Comparison of ENCODE assay signal across 9 mouse cellular contexts in genomic region chr13:55447543-55447943, GRCm38 (mm10). TPM values are rescaled to one million over a fixed set of nuclear protein-coding genes. Genes with fewer than 3 reads are reported as not detected.
A peak's percentile ranks its signal among the peaks of the same experiment; 100 is the strongest.
DNase-seq lines count a peak whose midpoint lies in the region; ATAC-seq and TF ChIP-seq lines count a peak whose summit lies in the region.
"Had no signal": no experiment of that assay in that cellular context is flagged by ENCODE, and none has a peak within 500 bp of the region (broad histone marks: within the 10 kb centered on the region; RNA-seq: fewer than 3 reads in every experiment).

No protein-coding gene starts in this region.

- 74% methylated on average over 3 of the region's 3 CpGs for WGBS in forebrain, postnatal 0 days

- H3K4me1 ChIP-seq in CH12.LX (ENCODE audit: control insufficient read depth in 1 of 2, insufficient read depth in 2 of 2): peaks cover 30 to 55% of the 10 kb centered on the region in 2 experiments
- H3K4me1 ChIP-seq in forebrain, postnatal 0 days (ENCODE audit: insufficient read depth): no peaks in the 10 kb centered on the region; the same call in 1 of the 2 replicates

- H3K9ac ChIP-seq in CH12.LX (ENCODE audit: insufficient read depth, low read depth): peak overlapping the region; percentile 98
- no peak overlapping the region for H3K9ac ChIP-seq in forebrain, postnatal 0 days

- no peak for ATAC-seq in inflammation-experienced regulatory T-cells, adult 6 months
- no peak for ATAC-seq in forebrain, postnatal 0 days

- no peak for TF ChIP-seq CTCF in CH12.LX (conservative IDR thresholded peaks at IDR 0.05 in 1 of 2, IDR thresholded peaks at IDR 0.05 in 1 of 2; ENCODE audit: low read depth in 2 of 2, low read length in 2 of 2)
- no peak for TF ChIP-seq CTCF in forebrain, postnatal 0 days (IDR thresholded peaks at IDR 0.05; ENCODE audit: low read depth)

- H3K79me2 ChIP-seq in CH12.LX (replicated peaks; ENCODE audit: control insufficient read depth, extremely low read depth, insufficient read depth, poor library complexity, severe bottlenecking): peaks cover 34% of the 10 kb centered on the region

- TF ChIP-seq POLR2A in CH12.LX (IDR thresholded peaks at IDR 0.05; ENCODE audit: low read depth, low read length): peak; percentile 62

- peaks cover 23 to 32% of the 10 kb centered on the region in 2 experiments for H3K36me3 ChIP-seq in CH12.LX (replicated peaks in 1 of 2; ENCODE audit: control insufficient read depth in 1 of 2, insufficient read depth in 1 of 2, low read length in 1 of 2)
- H3K36me3 ChIP-seq in forebrain, postnatal 0 days (ENCODE audit: insufficient read depth): peaks cover 24% of the 10 kb centered on the region

- peak overlapping the region; percentile 83 for H3K4me2 ChIP-seq in CH12.LX (ENCODE audit: insufficient read depth, low read depth, poor library complexity, severe bottlenecking)
- no peak overlapping the region for H3K4me2 ChIP-seq in forebrain, postnatal 0 days (ENCODE audit: low read depth)

- intact Hi-C loops in gastrocnemius, postnatal 14 days (cut with DNase I; ENCODE audit: low total_unique reads): no loop called here
- intact Hi-C loops in gastrocnemius, postnatal 36 days (cut with DNase I): no loop called here

- DNase-seq in gastrocnemius, postnatal 14 days: peak; percentile 6
- DNase-seq in gastrocnemius, postnatal 36 days: no peak
- peak; percentile 74 for DNase-seq in CH12.LX (ENCODE audit: extremely low read depth)
- peak; percentile 75 for DNase-seq in induced T-regulatory cell, adult 2 months (ENCODE audit: low read depth)
- peak; percentile 72 for DNase-seq in naive thymus-derived CD4-positive, alpha-beta T cell, adult 2 months (ENCODE audit: low read depth)
- no peak for DNase-seq in adrenal gland, postnatal 36 days
- no peak for DNase-seq in forebrain, postnatal 0 days

- dilution Hi-C loops in CH12.LX (cut with MboI; ENCODE audit: extremely low pct_ligation_motif_present, extremely low pct_unique_long_range_greater_than_20kb, low sequenced_read_pairs): no loop called here

- no peaks in the 10 kb centered on the region for H3K27me3 ChIP-seq in CH12.LX (replicated peaks)
- H3K27me3 ChIP-seq in forebrain, postnatal 0 days (ENCODE audit: insufficient read depth, low read length): no peaks in the 10 kb centered on the region

- no peak for TF ChIP-seq EP300 in CH12.LX (IDR thresholded peaks at IDR 0.05; ENCODE audit: low read length)

- peak overlapping the region; percentile 34 to 80 (median 61) for H3K4me3 ChIP-seq in CH12.LX (replicated peaks in 1 of 3; ENCODE audit: low read depth in 2 of 3, low read length in 2 of 3, poor library complexity in 1 of 3)
- no peak overlapping the region for H3K4me3 ChIP-seq in forebrain, postnatal 0 days (ENCODE audit: low read depth, low read length)

- no peak for TF ChIP-seq RAD21 in CH12.LX (IDR thresholded peaks at IDR 0.05; ENCODE audit: low read depth, low read length)

- no peaks in the 10 kb centered on the region for H3K9me3 ChIP-seq in CH12.LX (replicated peaks; ENCODE audit: low read length)
- no peaks in the 10 kb centered on the region for H3K9me3 ChIP-seq in forebrain, postnatal 0 days (ENCODE audit: low read length)

- in situ Hi-C loops in CH12.LX (cut with MboI; ENCODE audit: low pct_ligation_motif_present, low pct_unique_long_range_greater_than_20kb, low sequenced_read_pairs): no loop called here

- peak overlapping the region; percentile 80 for H3K27ac ChIP-seq in CH12.LX (ENCODE audit: insufficient read depth, low read depth)
- no peak overlapping the region for H3K27ac ChIP-seq in forebrain, postnatal 0 days (ENCODE audit: low read depth, low read length)

TF ChIP-seq in CH12.LX, 34 proteins besides CTCF, POLR2A, EP300 and RAD21 (continues in another document):
- TF ChIP-seq BHLHE40 (IDR thresholded peaks at IDR 0.05; ENCODE audit: low read depth, low read length) (peak; percentile 37; the same call in 1 of the 2 replicates), ZC3H11A (IDR thresholded peaks at IDR 0.05; ENCODE audit: low read depth, low read length) (no peak), IRF4 (IDR thresholded peaks at IDR 0.05; ENCODE audit: low read depth, low read length) (0 out of 2 replicates have a peak, but pooled peaks have one; percentile 24), SIN3A (IDR thresholded peaks at IDR 0.05; ENCODE audit: low read length) (no peak), SMC3 (IDR thresholded peaks at IDR 0.05; ENCODE audit: low read depth, low read length) (no peak), GABPA (IDR thresholded peaks at IDR 0.05; ENCODE audit: insufficient replicate concordance, low read depth, low read length) (no peak), JUN (IDR thresholded peaks at IDR 0.05; ENCODE audit: insufficient read depth, low read depth, low read length) (no peak), MYC (IDR thresholded peaks at IDR 0.05; ENCODE audit: low read depth, low read length) (0 out of 2 replicates have a peak, but pooled peaks have one; percentile 9), ZKSCAN1 (IDR thresholded peaks at IDR 0.05; ENCODE audit: borderline replicate concordance, low read depth, low read length) (no peak), JUND (conservative IDR thresholded peaks at IDR 0.05; ENCODE audit: low read depth, low read length) (no peak), ZNF384 (IDR thresholded peaks at IDR 0.05; ENCODE audit: low read depth, low read length) (no peak), ELF1 (IDR thresholded peaks at IDR 0.05; ENCODE audit: low read depth, low read length) (no peak), TCF12 (IDR thresholded peaks at IDR 0.05; ENCODE audit: low read depth, low read length) (peak; percentile 60; the same call in 1 of the 2 replicates), MAFK (IDR thresholded peaks at IDR 0.05; ENCODE audit: insufficient replicate concordance, low read length) (no peak), TBP (conservative IDR thresholded peaks at IDR 0.05; ENCODE audit: low read depth, low read length) (0 out of 2 replicates have a peak, but pooled peaks have one; percentile 20), ZMIZ1 (IDR thresholded peaks at IDR 0.05; ENCODE audit: low read depth, low read length) (no peak), USF2 (conservative IDR thresholded peaks at IDR 0.05; ENCODE audit: low read depth, low read length) (no peak), MAX (IDR thresholded peaks at IDR 0.05; ENCODE audit: low read length) (0 out of 2 replicates have a peak, but pooled peaks have one; percentile 58), HCFC1 (IDR thresholded peaks at IDR 0.05; ENCODE audit: low read depth, low read length) (no peak), RCOR1 (conservative IDR thresholded peaks at IDR 0.05; ENCODE audit: low read depth, low read length) (no peak), NRF1 (IDR thresholded peaks at IDR 0.05; ENCODE audit: low read depth, low read length) (no peak)

RNA-seq across cellular contexts. Expression of gene Grk6, which starts 2.7 kb away (rescaled TPM):
- total RNA-seq in gastrocnemius, postnatal 14 days (2021): 10 to 100 TPM; 12.1 to 12.6 TPM
- 10 to 100 TPM in 1 of 2 experiments, 1 to 10 TPM in 1; 9.1 to 10.8 TPM for total RNA-seq in gastrocnemius, postnatal 36 days (2021)
- total RNA-seq in CH12.LX (2012; rRNA removed): 60.1 and 69.9 TPM in 2 replicates
- total RNA-seq in CH12.LX (2014; rRNA removed): 59.0 and 65.0 TPM in 2 replicates
- polyA plus RNA-seq in CH12.LX (2012; ENCODE audit: insufficient read length, low read depth): 71.0 and 72.8 TPM in 2 replicates
- 10 to 100 TPM; 35.3 to 50.0 (median 40.5) TPM for polyA plus RNA-seq in inflammation-experienced regulatory T-cells, adult 6 months (2017; shearing (Covaris generic))
- total RNA-seq in adrenal gland, postnatal 36 days (2021): 10 to 100 TPM; 34.5 to 49.4 TPM
- 79.5 and 88.2 TPM in 2 replicates for total RNA-seq in forebrain, postnatal 0 days (2014; rRNA removed)
- polyA plus RNA-seq in forebrain, postnatal 0 days (2015; fragmentation: Nextera tagmentation; extraction: Ambion mirVana): 38.5 and 40.8 TPM in 2 replicates

RNA-seq across cellular contexts. Expression of gene Prr7, which starts 16.5 kb away (rescaled TPM):
- total RNA-seq in gastrocnemius, postnatal 14 days (2021): 1 to 10 TPM; 1.0 to 1.6 TPM
- under 1 TPM; 0.62 to 0.77 TPM for total RNA-seq in gastrocnemius, postnatal 36 days (2021)
- total RNA-seq in CH12.LX (2012; rRNA removed) (0.89 and 1.1 TPM in 2 replicates), CH12.LX (2014; rRNA removed) (0.60 and 0.69 TPM in 2 replicates)
- 0.83 and 1.2 TPM in 2 replicates for polyA plus RNA-seq in CH12.LX (2012; ENCODE audit: insufficient read length, low read depth)
- polyA plus RNA-seq in inflammation-experienced regulatory T-cells, adult 6 months (2017; shearing (Covaris generic)): under 1 TPM in 1 of 3 experiments, not detected in 2; 0.26 TPM
- total RNA-seq in adrenal gland, postnatal 36 days (2021): 1 to 10 TPM; 1.9 to 3.3 TPM
- 108 and 118 TPM in 2 replicates for total RNA-seq in forebrain, postnatal 0 days (2014; rRNA removed)
- 7.8 and 8.7 TPM in 2 replicates for polyA plus RNA-seq in forebrain, postnatal 0 days (2015; fragmentation: Nextera tagmentation; extraction: Ambion mirVana)

RNA-seq across cellular contexts. Expression of gene F12, which starts 20.9 kb away (rescaled TPM):
- not detected for total RNA-seq in gastrocnemius, postnatal 14 days (2021)
- total RNA-seq in gastrocnemius, postnatal 36 days (2021): not detected
- total RNA-seq in CH12.LX (2012; rRNA removed) (not detected in 2 replicates), CH12.LX (2014; rRNA removed) (not detected in 2 replicates)
- polyA plus RNA-seq in CH12.LX (2012; ENCODE audit: insufficient read length, low read depth): not detected in 2 replicates
- under 1 TPM in 1 of 3 experiments, not detected in 2; 0.24 TPM for polyA plus RNA-seq in inflammation-experienced regulatory T-cells, adult 6 months (2017; shearing (Covaris generic))
- total RNA-seq in adrenal gland, postnatal 36 days (2021): under 1 TPM in 1 of 2 experiments, not detected in 1; 0.30 TPM
- total RNA-seq in forebrain, postnatal 0 days (2014; rRNA removed): 0.15 TPM in 1 of 2 replicates, not detected in the other
- 0.45 and 0.51 TPM in 2 replicates for polyA plus RNA-seq in forebrain, postnatal 0 days (2015; fragmentation: Nextera tagmentation; extraction: Ambion mirVana)

RNA-seq across cellular contexts. Expression of gene Pfn3, which starts 32.5 kb away (rescaled TPM):
- not detected for total RNA-seq in gastrocnemius, postnatal 14 days (2021)
- not detected for total RNA-seq in gastrocnemius, postnatal 36 days (2021)
- total RNA-seq in CH12.LX (2012; rRNA removed) (not detected in 2 replicates), CH12.LX (2014; rRNA removed) (not detected in 2 replicates)
- polyA plus RNA-seq in CH12.LX (2012; ENCODE audit: insufficient read length, low read depth): not detected in 2 replicates
- polyA plus RNA-seq in inflammation-experienced regulatory T-cells, adult 6 months (2017; shearing (Covaris generic)): not detected
- total RNA-seq in adrenal gland, postnatal 36 days (2021): not detected
- total RNA-seq in forebrain, postnatal 0 days (2014; rRNA removed): not detected in 2 replicates
- 0.93 and 1.5 TPM in 2 replicates for polyA plus RNA-seq in forebrain, postnatal 0 days (2015; fragmentation: Nextera tagmentation; extraction: Ambion mirVana)
- polyA plus RNA-seq: intestine, embryonic 14.5 days had no signal

RNA-seq across cellular contexts. Expression of gene Dbn1, which starts 40.4 kb away (rescaled TPM):
- total RNA-seq in gastrocnemius, postnatal 14 days (2021): 10 to 100 TPM; 31.3 to 37.5 TPM
- total RNA-seq in gastrocnemius, postnatal 36 days (2021): 1 to 10 TPM; 7.7 TPM
- 1.9 and 3.1 TPM in 2 replicates for total RNA-seq in CH12.LX (2012; rRNA removed)
- total RNA-seq in CH12.LX (2014; rRNA removed): 0.09 and 0.12 TPM in 2 replicates
- polyA plus RNA-seq in CH12.LX (2012; ENCODE audit: insufficient read length, low read depth): 0.59 and 0.72 TPM in 2 replicates
- under 1 TPM in 1 of 3 experiments, not detected in 2; 0.15 TPM for polyA plus RNA-seq in inflammation-experienced regulatory T-cells, adult 6 months (2017; shearing (Covaris generic))
- total RNA-seq in adrenal gland, postnatal 36 days (2021): 10 to 100 TPM; 16.0 to 18.0 TPM
- total RNA-seq in forebrain, postnatal 0 days (2014; rRNA removed): 545 and 619 TPM in 2 replicates
- 603 and 619 TPM in 2 replicates for polyA plus RNA-seq in forebrain, postnatal 0 days (2015; fragmentation: Nextera tagmentation; extraction: Ambion mirVana)

Comparison
In these comparisons a context has a peak if more than half of its experiments do, and no peak if none do; other contexts are left out.
1. DNase-seq: peak in gastrocnemius, postnatal 14 days (single experiment), CH12.LX (single experiment), induced T-regulatory cell, adult 2 months (single experiment) and naive thymus-derived CD4-positive, alpha-beta T cell, adult 2 months (single experiment); none in gastrocnemius, postnatal 36 days (0 of 2), adrenal gland, postnatal 36 days (0 of 2) and forebrain, postnatal 0 days (single experiment).
2. RNA of gene Prr7, which starts 16.5 kb away (total RNA-seq): 108 to 118 TPM in forebrain, postnatal 0 days; 1.9 to 3.3 TPM in adrenal gland, postnatal 36 days, 1.0 to 1.6 TPM in gastrocnemius, postnatal 14 days, 0.60 to 1.1 TPM in CH12.LX and 0.62 to 0.77 TPM in gastrocnemius, postnatal 36 days; every median in the first group is over 10 times any median in the second.